Mouse (Mus musculus) forebrain, embryonic 16.5 days (tissue): ENCODE data around the gene Fgfr2. TPM values are rescaled to one million over a fixed set of nuclear protein-coding genes. Genes with fewer than 3 reads are reported as not detected.

Experiments used
- ATAC-seq: fragments of 200-750 bp; cut with Nextera tagmentation; 2 replicates; pipeline ENCODE4 v1.8.0; 2017; ENCODE audit warnings: mild to moderate bottlenecking, moderate library complexity
- H3K27ac ChIP-seq: fragments of 300-500 bp; sonication (generic); 2 replicates; pipeline ENCODE4 v1.5.1; 2014; ENCODE audit warnings: low read length, control low read depth
- H3K27me3 ChIP-seq: fragments of 300-500 bp; sonication (generic); replicated peaks from 2 replicates; pipeline ENCODE4 v1.6.1; 2014; ENCODE audit warnings: low read length; ENCODE audit not compliant: control insufficient read depth, insufficient read depth
- H3K36me3 ChIP-seq: fragments of 300-500 bp; sonication (generic); 2 replicates; pipeline ENCODE4 v1.6.1; 2014; ENCODE audit not compliant: control insufficient read depth, insufficient read depth
- H3K4me1 ChIP-seq: fragments of 300-500 bp; sonication (generic); replicated peaks from 2 replicates; pipeline ENCODE4 v1.6.1; 2014; ENCODE audit warnings: low read length; ENCODE audit not compliant: control insufficient read depth, insufficient read depth
- H3K4me2 ChIP-seq: fragments of 300-500 bp; sonication (generic); 2 replicates; pipeline ENCODE4 v1.6.1; 2014; ENCODE audit warnings: mild to moderate bottlenecking, low read length, control low read depth
- H3K4me3 ChIP-seq: fragments of 300-500 bp; sonication (generic); replicated peaks from 2 replicates; pipeline ENCODE4 v1.5.1; 2014; ENCODE audit warnings: mild to moderate bottlenecking, low read length, control low read depth
- H3K9ac ChIP-seq: fragments of 300-500 bp; sonication (generic); replicated peaks from 2 replicates; pipeline ENCODE4 v1.6.1; 2014; ENCODE audit warnings: low read depth, low read length, control low read depth
- H3K9me3 ChIP-seq: fragments of 300-500 bp; sonication (generic); 2 replicates; pipeline ENCODE4 v1.6.1; 2016; ENCODE audit warnings: low read length; ENCODE audit not compliant: control insufficient read depth
- WGBS: fragments of 180-500 bp; shearing (Covaris S2); extraction: QIAGEN DNeasy Blood & Tissue Kit; methylation state at CpG from one replicate; pipeline ENCODE4 v1.1.7; 2014; 5-methylcytosine and 5-hydroxymethylcytosine counted together
- polyA plus RNA-seq: library from polyadenylated mRNA; unstranded; fragments of >200 nt; fragmentation: Nextera tagmentation; extraction: Ambion mirVana; gene quantifications from 2 replicates; pipeline ENCODE4 v1.2.1, GENCODE M21; 2015

Fgfr2 gene
- polyA plus RNA-seq, 1 experiment from 2014 or later = 39.2 TPM

GRCm38 (mm10) chr7:132315149-132316091 is 807.7 kb downstream of the Fgfr2 start:
- Histone ChIP-seq H3K9ac (peak overlapping the region; percentile 91), H3K27me3 (no peaks in the 10 kb centered on the region), H3K4me1 (peaks cover 22% of the 10 kb centered on the region), H3K9me3 (no peaks in the 10 kb centered on the region), H3K4me3 (peak overlapping the region; percentile 86), H3K4me2 (peak overlapping the region; percentile 95), H3K27ac (peak overlapping the region; percentile 90), H3K36me3 (no peaks in the 10 kb centered on the region)
- ATAC-seq = peak; percentile 70
- WGBS = 2% methylated on average over 51 of the region's 51 CpGs

- H3K27me3 ChIP-seq = no peaks in the 10 kb centered on the region
- no peaks in the 10 kb centered on the region for H3K36me3 ChIP-seq
- H3K9me3 ChIP-seq = no peaks in the 10 kb centered on the region
- peaks cover 23% of the 10 kb centered on the region for H3K4me1 ChIP-seq
- H3K9ac ChIP-seq = no peak overlapping the region
- 73% methylated on average over 8 of the region's 8 CpGs for WGBS
- H3K4me2 ChIP-seq = no peak overlapping the region
- no peak overlapping the region for H3K27ac ChIP-seq
- ATAC-seq = no peak
- H3K4me3 ChIP-seq = no peak overlapping the region
Observed at GRCm38 (mm10) chr7:132312396-132312795, 810.8 kb downstream of the Fgfr2 start.

- Histone ChIP-seq H3K4me2 (no peak overlapping the region), H3K27ac (no peak overlapping the region), H3K27me3 (no peaks in the 10 kb centered on the region), H3K4me1 (peaks cover 15% of the 10 kb centered on the region; the same call in 1 of the 2 replicates), H3K9ac (no peak overlapping the region), H3K4me3 (no peak overlapping the region), H3K9me3 (no peaks in the 10 kb centered on the region), H3K36me3 (no peaks in the 10 kb centered on the region)
- WGBS = 87% methylated on average over 5 of the region's 5 CpGs
- ATAC-seq = no peak
Observed at GRCm38 (mm10) chr7:132308537-132309191, 814.5 kb downstream of the Fgfr2 start.

GRCm38 (mm10) chr7:132307722-132308271 is 815.4 kb downstream of the Fgfr2 start:
- H3K9ac ChIP-seq = no peak overlapping the region
- H3K4me2 ChIP-seq = no peak overlapping the region
- peaks cover 12% of the 10 kb centered on the region; the same call in 1 of the 2 replicates for H3K4me1 ChIP-seq
- WGBS = 69% methylated on average over 6 of the region's 6 CpGs
- H3K4me3 ChIP-seq = no peak overlapping the region
- H3K27ac ChIP-seq = no peak overlapping the region
- no peaks in the 10 kb centered on the region for H3K27me3 ChIP-seq
- no peak for ATAC-seq
- H3K36me3 ChIP-seq = no peaks in the 10 kb centered on the region
- no peaks in the 10 kb centered on the region for H3K9me3 ChIP-seq

- Histone ChIP-seq H3K27me3 (no peaks in the 10 kb centered on the region), H3K4me2 (no peak overlapping the region), H3K4me1 (peaks cover 12% of the 10 kb centered on the region; the same call in 1 of the 2 replicates), H3K9me3 (no peaks in the 10 kb centered on the region), H3K4me3 (no peak overlapping the region), H3K36me3 (no peaks in the 10 kb centered on the region), H3K27ac (no peak overlapping the region), H3K9ac (no peak overlapping the region)
- no peak for ATAC-seq
- WGBS = 94% methylated on average over 8 of the region's 8 CpGs
Observed at GRCm38 (mm10) chr7:132306671-132307412, 816.3 kb downstream of the Fgfr2 start.

- Histone ChIP-seq H3K36me3 (no peaks in the 10 kb centered on the region), H3K9ac (no peak overlapping the region), H3K4me3 (no peak overlapping the region), H3K9me3 (no peaks in the 10 kb centered on the region), H3K4me1 (peaks cover 9% of the 10 kb centered on the region; the same call in 1 of the 2 replicates), H3K27ac (no peak overlapping the region), H3K4me2 (no peak overlapping the region), H3K27me3 (no peaks in the 10 kb centered on the region)
- no peak for ATAC-seq
- 93% methylated on average over 5 of the region's 5 CpGs for WGBS
Observed at GRCm38 (mm10) chr7:132305492-132306375, 817.4 kb downstream of the Fgfr2 start.

- H3K27ac ChIP-seq = no peak overlapping the region
- H3K4me2 ChIP-seq = no peak overlapping the region
- H3K4me1 ChIP-seq = peaks cover 6% of the 10 kb centered on the region
- H3K9me3 ChIP-seq = no peaks in the 10 kb centered on the region
- H3K9ac ChIP-seq = no peak overlapping the region
- no peak for ATAC-seq
- 73% methylated on average over 8 of the region's 8 CpGs for WGBS
- H3K36me3 ChIP-seq = no peaks in the 10 kb centered on the region
- H3K27me3 ChIP-seq = no peaks in the 10 kb centered on the region
- no peak overlapping the region for H3K4me3 ChIP-seq
Observed at GRCm38 (mm10) chr7:132304424-132305085, 818.6 kb downstream of the Fgfr2 start.

- no peak for ATAC-seq
- no peak overlapping the region for H3K4me3 ChIP-seq
- H3K36me3 ChIP-seq = no peaks in the 10 kb centered on the region
- H3K4me2 ChIP-seq = no peak overlapping the region
- no peak overlapping the region for H3K9ac ChIP-seq
- WGBS = 84% methylated on average over 7 of the region's 7 CpGs
- no peak overlapping the region for H3K27ac ChIP-seq
- no peaks in the 10 kb centered on the region for H3K9me3 ChIP-seq
- no peaks in the 10 kb centered on the region for H3K27me3 ChIP-seq
- peaks cover 4% of the 10 kb centered on the region for H3K4me1 ChIP-seq
Observed at GRCm38 (mm10) chr7:132303988-132304387, 819.2 kb downstream of the Fgfr2 start.
